Mouse (Mus musculus): Measurements from ENCODE around the gene Fam131a. TPM values are rescaled to one million over a fixed set of nuclear protein-coding genes. Genes with fewer than 3 reads are reported as not detected.
A peak's percentile ranks its signal among the peaks of the same experiment; 100 is the strongest.

Gene Fam131a
- polyA plus RNA-seq, 1 experiment: 123 TPM

DNA sequence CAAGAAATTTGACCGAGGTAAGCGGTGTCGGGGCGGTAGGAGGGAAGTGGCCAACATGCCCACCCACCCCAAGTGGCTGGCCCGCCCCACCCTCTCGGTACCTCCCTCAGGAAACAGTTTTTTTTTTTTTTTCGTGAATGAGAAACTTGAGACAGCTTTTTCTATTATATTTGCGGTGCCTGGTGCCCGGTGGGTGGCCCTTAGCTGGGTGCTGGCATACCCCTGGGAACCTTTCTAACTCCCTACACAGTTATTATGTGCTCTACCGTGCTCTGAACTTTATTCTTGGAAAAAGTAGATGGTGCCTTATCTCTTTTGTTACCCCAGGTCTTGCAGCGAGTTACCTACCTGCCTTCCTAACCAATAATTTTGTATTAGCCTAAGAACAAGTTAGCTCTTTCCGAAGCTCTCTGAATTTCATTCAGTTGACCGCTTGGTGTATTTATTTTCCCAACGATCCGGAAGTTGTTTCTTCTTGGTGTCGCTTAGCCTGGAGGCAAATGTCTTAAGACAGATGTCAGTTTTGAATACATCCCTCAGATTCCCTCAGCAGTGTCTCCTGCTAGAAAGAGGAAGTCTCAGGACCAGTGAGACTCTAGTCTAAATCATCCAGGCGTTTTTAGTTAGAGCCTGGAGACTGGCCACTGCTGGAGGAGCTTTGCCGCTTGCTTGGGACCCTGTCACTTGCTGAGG lies 25.1 kb downstream of the Fam131a start:
- H3K27me3 ChIP-seq (ENCODE audit: control insufficient read depth, insufficient read depth, low read length): no peaks in the 10 kb centered on the region
- no peak overlapping the region for H3K27ac ChIP-seq (ENCODE audit: insufficient read depth, low read length)
- 1% methylated on average over 18 of the region's 18 CpGs for WGBS
- DNase-seq: peak in 1 of 2 experiments; percentile 9
- H3K4me3 ChIP-seq (replicated peaks; ENCODE audit: insufficient read depth, low read depth, low read length): peak overlapping the region; percentile 85
- TF ChIP-seq CTCF (IDR thresholded peaks at IDR 0.05; ENCODE audit: borderline replicate concordance, insufficient read depth, low read depth, low read length) (no peak), POLR2A (IDR thresholded peaks at IDR 0.05; ENCODE audit: borderline replicate concordance, insufficient read depth, low read length) (no peak)
- H3K4me1 ChIP-seq (ENCODE audit: control insufficient read depth, insufficient read depth, low read length): peaks cover 13% of the 10 kb centered on the region

DNA sequence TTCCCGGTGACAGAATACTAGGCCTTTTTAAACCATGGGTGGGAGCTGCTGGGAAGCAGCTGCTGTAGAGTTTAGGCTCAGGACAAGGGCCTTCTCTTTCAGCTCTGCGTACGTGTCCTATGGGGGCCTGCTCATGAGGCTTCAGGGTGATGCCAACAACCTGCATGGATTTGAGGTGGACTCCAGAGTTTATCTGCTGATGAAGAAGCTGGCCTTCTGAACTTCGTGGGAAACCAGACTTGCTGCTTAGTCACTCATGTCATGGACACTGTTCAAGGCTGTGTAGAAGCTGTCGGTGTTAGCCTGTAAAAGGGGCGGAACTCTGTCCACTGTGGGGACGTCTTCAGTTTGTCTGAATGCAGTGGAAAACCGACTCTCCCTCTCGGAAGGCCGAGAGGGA lies 28.8 kb downstream of the Fam131a start:
- no peak for DNase-seq
- Histone ChIP-seq H3K27ac (ENCODE audit: insufficient read depth, low read length) (no peak overlapping the region), H3K27me3 (ENCODE audit: control insufficient read depth, insufficient read depth, low read length) (no peaks in the 10 kb centered on the region), H3K4me3 (replicated peaks; ENCODE audit: insufficient read depth, low read depth, low read length) (no peak overlapping the region), H3K4me1 (ENCODE audit: control insufficient read depth, insufficient read depth, low read length) (0 out of 2 replicates have a peak, but pooled peaks cover 2% of the 10 kb centered on the region)
- WGBS: 88% methylated on average over 10 of the region's 10 CpGs
- TF ChIP-seq POLR2A (IDR thresholded peaks at IDR 0.05; ENCODE audit: borderline replicate concordance, insufficient read depth, low read length) (no peak), CTCF (IDR thresholded peaks at IDR 0.05; ENCODE audit: borderline replicate concordance, insufficient read depth, low read depth, low read length) (no peak)

DNA sequence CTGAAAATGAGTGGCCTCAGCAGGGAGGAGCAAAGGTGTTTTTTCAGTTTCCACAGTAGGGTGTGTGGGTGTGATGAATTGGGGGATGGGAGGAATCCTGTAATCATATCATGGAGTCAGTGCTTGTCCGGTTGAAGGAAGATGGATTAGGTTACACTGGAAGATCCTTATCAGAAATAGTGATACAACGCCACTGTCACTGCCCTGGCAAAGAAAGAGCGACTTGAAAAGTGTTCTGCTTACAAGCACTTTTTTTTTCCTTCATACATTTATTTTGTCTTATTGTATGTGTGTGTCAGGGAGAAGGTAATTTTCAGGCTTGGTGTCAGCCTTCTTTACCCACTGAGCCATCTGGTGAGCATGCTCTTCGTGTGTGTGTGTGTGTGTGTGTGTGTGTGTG lies 29.7 kb downstream of the Fam131a start:
- Histone ChIP-seq H3K27ac (ENCODE audit: insufficient read depth, low read length) (no peak overlapping the region), H3K27me3 (ENCODE audit: control insufficient read depth, insufficient read depth, low read length) (no peaks in the 10 kb centered on the region), H3K4me1 (ENCODE audit: control insufficient read depth, insufficient read depth, low read length) (no peaks in the 10 kb centered on the region), H3K4me3 (replicated peaks; ENCODE audit: insufficient read depth, low read depth, low read length) (no peak overlapping the region)
- no peak for TF ChIP-seq POLR2A (IDR thresholded peaks at IDR 0.05; ENCODE audit: borderline replicate concordance, insufficient read depth, low read length)
- 87% methylated on average over 4 of the region's 4 CpGs for WGBS
- no peak for DNase-seq

GRCm38 (mm10) chr16:20723247-20723646 lies 30.2 kb downstream of the Fam131a start:
- Histone ChIP-seq H3K27me3 (ENCODE audit: control insufficient read depth, insufficient read depth, low read length) (no peaks in the 10 kb centered on the region), H3K27ac (ENCODE audit: insufficient read depth, low read length) (no peak overlapping the region), H3K4me3 (replicated peaks; ENCODE audit: insufficient read depth, low read depth, low read length) (no peak overlapping the region), H3K4me1 (ENCODE audit: control insufficient read depth, insufficient read depth, low read length) (no peaks in the 10 kb centered on the region)
- no peak for DNase-seq
- WGBS: 77% methylated on average over 4 of the region's 4 CpGs
- TF ChIP-seq POLR2A (IDR thresholded peaks at IDR 0.05; ENCODE audit: borderline replicate concordance, insufficient read depth, low read length) (no peak), CTCF (IDR thresholded peaks at IDR 0.05; ENCODE audit: borderline replicate concordance, insufficient read depth, low read depth, low read length) (no peak)

- H3K4me3 ChIP-seq (replicated peaks; ENCODE audit: insufficient read depth, low read depth, low read length): no peak overlapping the region
- no peak overlapping the region for H3K27ac ChIP-seq (ENCODE audit: insufficient read depth, low read length)
- 35% methylated on average over 5 of the region's 5 CpGs for WGBS
- peak; percentile 40 for TF ChIP-seq CTCF (IDR thresholded peaks at IDR 0.05; ENCODE audit: borderline replicate concordance, insufficient read depth, low read depth, low read length)
- no peak for TF ChIP-seq POLR2A (IDR thresholded peaks at IDR 0.05; ENCODE audit: borderline replicate concordance, insufficient read depth, low read length)
- DNase-seq: peak in 1 of 2 experiments; percentile 14
- H3K4me1 ChIP-seq (ENCODE audit: control insufficient read depth, insufficient read depth, low read length): no peaks in the 10 kb centered on the region
- H3K27me3 ChIP-seq (ENCODE audit: control insufficient read depth, insufficient read depth, low read length): no peaks in the 10 kb centered on the region
Observed at GRCm38 (mm10) chr16:20724338-20724748, 31.3 kb downstream of the Fam131a start.

GRCm38 (mm10) chr16:20725321-20725720 lies 32.3 kb downstream of the Fam131a start:
- Histone ChIP-seq H3K4me1 (ENCODE audit: control insufficient read depth, insufficient read depth, low read length) (no peaks in the 10 kb centered on the region), H3K27ac (ENCODE audit: insufficient read depth, low read length) (no peak overlapping the region), H3K4me3 (replicated peaks; ENCODE audit: insufficient read depth, low read depth, low read length) (no peak overlapping the region), H3K27me3 (ENCODE audit: control insufficient read depth, insufficient read depth, low read length) (no peaks in the 10 kb centered on the region)
- 91% methylated on average over 7 of the region's 7 CpGs for WGBS
- no peak for DNase-seq
- TF ChIP-seq POLR2A (IDR thresholded peaks at IDR 0.05; ENCODE audit: borderline replicate concordance, insufficient read depth, low read length) (no peak), CTCF (IDR thresholded peaks at IDR 0.05; ENCODE audit: borderline replicate concordance, insufficient read depth, low read depth, low read length) (no peak)

- Histone ChIP-seq H3K4me3 (replicated peaks; ENCODE audit: insufficient read depth, low read depth, low read length) (no peak overlapping the region), H3K27ac (ENCODE audit: insufficient read depth, low read length) (no peak overlapping the region), H3K4me1 (ENCODE audit: control insufficient read depth, insufficient read depth, low read length) (no peaks in the 10 kb centered on the region), H3K27me3 (ENCODE audit: control insufficient read depth, insufficient read depth, low read length) (no peaks in the 10 kb centered on the region)
- 86% methylated on average over 4 of the region's 4 CpGs for whole genome bisulfite sequencing
- no peak for TF ChIP-seq POLR2A (IDR thresholded peaks at IDR 0.05; ENCODE audit: borderline replicate concordance, insufficient read depth, low read length)
- TF ChIP-seq CTCF (IDR thresholded peaks at IDR 0.05; ENCODE audit: borderline replicate concordance, insufficient read depth, low read depth, low read length): no peak
- peak in 1 of 2 experiments; percentile 4 for DNase-seq
Observed at GRCm38 (mm10) chr16:20725750-20726149, 32.7 kb downstream of the Fam131a start.

GRCm38 (mm10) chr16:20726384-20726783 lies 33.3 kb downstream of the Fam131a start:
- WGBS: 65% methylated on average over 1 of the region's 1 CpGs
- H3K27ac ChIP-seq (ENCODE audit: insufficient read depth, low read length): no peak overlapping the region
- no peak overlapping the region for H3K4me3 ChIP-seq (replicated peaks; ENCODE audit: insufficient read depth, low read depth, low read length)
- no peaks in the 10 kb centered on the region for H3K4me1 ChIP-seq (ENCODE audit: control insufficient read depth, insufficient read depth, low read length)
- DNase-seq: no peak
- H3K27me3 ChIP-seq (ENCODE audit: control insufficient read depth, insufficient read depth, low read length): no peaks in the 10 kb centered on the region
- TF ChIP-seq POLR2A (IDR thresholded peaks at IDR 0.05; ENCODE audit: borderline replicate concordance, insufficient read depth, low read length): no peak
- TF ChIP-seq CTCF (IDR thresholded peaks at IDR 0.05; ENCODE audit: borderline replicate concordance, insufficient read depth, low read depth, low read length): no peak

Measured in cerebellum, adult 2 months (tissue).